Mouse (Mus musculus) kidney, adult 10 weeks (tissue): Measurements from ENCODE around the gene Psmd12. TPM values are rescaled to one million over a fixed set of nuclear protein-coding genes. Genes with fewer than 3 reads are reported as not detected.

Source experiments
- polyA plus RNA-seq: library from polyadenylated mRNA; stranded (reverse); fragments of 350-450 nt; fragmentation: Illumina TruSeq; extraction: RNeasy Lipid Tissue Mini Kit (QIAGEN cat#74804); gene quantifications from one replicate; pipeline ENCODE4 v1.2.3, GENCODE M21; 2014; ENCODE audit warnings: low read depth, low replicate concordance

Gene Psmd12
- 203 TPM for polyA plus RNA-seq

DNA sequence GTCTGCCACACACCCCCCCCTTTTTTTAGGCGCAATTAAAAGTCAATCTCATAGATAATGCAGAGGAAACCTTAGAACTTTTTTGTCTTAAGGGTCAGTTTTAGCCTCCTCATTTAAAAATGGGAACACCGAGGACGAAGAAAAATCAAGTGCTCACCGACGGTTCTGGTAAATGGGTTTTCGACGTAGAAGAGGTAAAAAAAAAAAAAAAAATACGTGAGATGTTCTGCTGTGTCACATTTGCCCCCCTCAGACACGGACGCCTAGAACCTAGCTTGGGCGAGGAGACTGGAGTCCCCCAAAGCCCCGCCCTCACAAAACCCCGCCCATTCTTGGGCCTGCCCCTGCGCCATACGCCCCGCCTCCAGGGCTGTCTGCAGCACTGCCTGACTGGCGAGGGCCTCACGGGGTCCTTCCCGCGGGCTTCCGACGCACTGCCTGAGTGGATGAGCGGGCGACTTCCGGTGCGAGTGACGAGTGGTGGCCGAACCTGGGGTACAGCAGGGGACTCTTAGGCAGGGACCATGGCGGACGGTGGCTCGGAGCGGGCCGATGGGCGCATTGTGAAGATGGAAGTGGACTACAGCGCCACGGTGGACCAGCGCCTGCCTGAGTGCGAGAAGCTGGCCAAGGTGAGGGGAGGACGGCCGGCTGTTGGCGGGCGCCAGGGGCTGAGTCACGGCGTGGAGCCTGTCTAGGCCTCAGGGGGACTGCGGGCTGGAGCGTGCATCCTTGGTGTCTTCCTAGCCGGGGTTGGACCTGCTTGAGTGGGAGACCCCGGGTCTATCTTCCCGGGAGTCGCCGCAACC lies at the start of gene Psmd12:
Psmd12 (plus strand) TSS at position 432 of the 809 bp plus-strand sequence.

DNA sequence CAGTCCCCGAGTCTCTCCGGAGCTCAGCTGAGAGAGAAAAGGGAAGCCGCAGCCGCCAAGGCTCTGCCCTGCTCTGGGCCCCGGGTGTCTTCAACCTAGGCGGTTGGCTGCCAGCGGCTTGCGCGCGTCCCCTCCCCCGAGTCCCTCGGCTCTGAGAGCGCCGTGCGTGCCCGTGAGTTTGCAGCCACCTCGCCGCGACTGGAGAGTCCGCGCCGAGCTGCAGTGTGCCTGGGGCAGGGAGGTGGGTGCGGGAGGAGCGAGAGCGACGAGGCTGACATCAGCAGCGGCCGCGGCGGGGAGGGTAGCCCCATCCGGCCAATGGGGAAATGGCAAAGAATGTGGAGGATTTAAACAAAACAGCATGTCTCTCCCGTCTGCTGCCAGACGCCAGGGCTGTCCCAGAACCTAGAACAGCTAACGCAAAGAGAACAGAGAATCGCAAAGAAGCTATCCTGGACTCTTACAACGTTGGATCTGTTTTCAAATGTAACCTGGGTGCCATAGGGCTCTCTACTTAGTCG lies 8.7 kb upstream of the Psmd12 start, which contains the start of gene Pitpnc1:
Pitpnc1 (minus strand) TSS at position 179 of the 521 bp plus-strand sequence.

GRCm38 (mm10) chr11:107547351-107548203 lies 68.3 kb downstream of the Psmd12 start, which contains the start of gene Helz:
Helz (plus strand) TSS chr11:107547930.

Other genes with a start within 250 kb of the Psmd12 start
- 43.1 TPM for gene Pitpnc1, start 8.8 kb upstream of the Psmd12 start, polyA plus RNA-seq
- gene Helz, start 68.4 kb downstream of the Psmd12 start, polyA plus RNA-seq = 9.7 TPM
- not detected for gene Cacng1, start 237.0 kb downstream of the Psmd12 start, polyA plus RNA-seq